Mouse (Mus musculus): ENCODE measurements at regions not wholly inside any gene's neighbourhood (a gene's known extent, or its start where the extent isn't known, plus 50 kb on each side); places are given as distances from the start of the nearest gene placed in this dataset.
"Not testable (repeated sequence)": the region's sequence is repeated elsewhere in the genome, so short reads cannot be mapped to it uniquely, and the experiment has no call there.

DNA sequence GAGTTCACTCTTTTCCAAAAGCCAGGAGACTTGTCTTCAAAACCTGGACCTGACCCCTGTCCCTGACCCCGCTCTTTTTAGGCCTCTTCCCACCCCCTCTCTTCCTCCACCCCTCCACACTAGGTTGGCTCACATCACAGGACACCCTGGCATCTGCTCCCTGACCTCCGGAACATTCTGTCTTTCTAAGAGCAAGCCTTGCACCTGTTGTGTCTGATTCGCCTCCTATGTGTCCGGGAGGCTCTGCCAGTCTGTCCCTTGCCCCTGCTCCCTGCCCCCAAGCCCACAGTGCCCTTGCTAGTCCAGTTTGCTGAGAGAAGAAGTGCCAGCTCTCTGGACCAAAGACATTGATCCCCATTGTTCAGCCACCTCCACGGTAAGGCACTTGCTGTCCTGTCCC lies 138.3 kb upstream of the Ajap1 start:
- DNase-seq = no peak

DNA sequence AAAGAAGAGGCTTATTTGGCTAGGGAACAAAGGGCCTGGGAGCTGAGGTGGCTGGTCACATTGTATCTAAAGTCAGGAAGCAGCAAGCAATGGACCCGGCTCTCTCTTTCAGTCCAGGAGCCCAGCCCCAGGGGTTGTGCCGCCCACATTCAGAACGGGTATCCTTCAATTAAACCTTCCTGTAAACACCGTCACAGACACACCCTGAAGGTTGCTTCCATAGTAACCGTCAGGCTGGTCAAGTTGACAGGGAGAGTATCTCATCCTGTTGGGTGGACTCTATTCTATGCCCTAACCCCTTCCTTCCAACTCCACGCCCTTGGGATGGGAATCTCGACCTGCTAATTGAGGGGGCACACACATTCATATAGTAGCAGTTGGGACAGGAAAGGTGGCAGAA lies 148.6 kb upstream of the Ajap1 start:
- DNase-seq = no peak

DNA sequence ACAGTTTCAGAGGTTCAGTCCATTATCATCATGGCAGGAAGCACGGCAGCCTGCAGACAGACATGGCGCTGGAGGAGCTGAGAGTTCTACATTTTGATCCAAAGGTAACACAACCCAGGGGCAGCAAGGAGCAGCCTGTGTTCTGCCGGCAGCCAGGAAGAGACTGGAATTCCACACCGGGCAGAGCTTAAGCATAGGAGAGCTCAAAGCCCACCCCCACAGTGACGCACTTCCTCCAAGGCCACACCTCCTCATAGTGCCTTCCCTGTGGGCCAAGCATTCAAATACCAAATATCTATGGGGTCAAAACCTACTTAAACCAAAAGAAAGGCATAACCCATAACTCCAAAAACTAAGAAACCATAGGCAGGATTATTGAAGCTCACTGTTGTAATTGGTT lies 149.4 kb upstream of the Ajap1 start:
- DNase-seq = no peak

DNA sequence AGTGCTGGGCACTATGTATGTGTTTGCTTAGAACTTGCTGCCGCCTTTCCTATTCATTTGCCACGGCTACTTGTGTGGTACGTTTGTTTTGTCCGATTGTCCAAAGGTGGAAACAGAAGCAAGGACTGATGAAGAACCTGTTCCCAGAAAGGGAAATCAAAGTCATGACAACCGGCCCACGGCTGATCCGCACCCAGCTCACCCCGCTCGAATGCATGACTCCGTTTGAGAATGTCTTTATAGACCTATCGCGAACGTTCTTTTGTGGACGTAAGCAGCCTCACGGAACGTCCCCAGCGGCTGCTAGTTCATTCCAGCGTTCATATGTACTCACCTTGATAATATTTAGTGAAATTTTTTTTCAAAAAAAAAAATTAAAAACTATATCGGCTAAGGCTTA lies 149.9 kb upstream of the Ajap1 start:
- no peak for DNase-seq

DNA sequence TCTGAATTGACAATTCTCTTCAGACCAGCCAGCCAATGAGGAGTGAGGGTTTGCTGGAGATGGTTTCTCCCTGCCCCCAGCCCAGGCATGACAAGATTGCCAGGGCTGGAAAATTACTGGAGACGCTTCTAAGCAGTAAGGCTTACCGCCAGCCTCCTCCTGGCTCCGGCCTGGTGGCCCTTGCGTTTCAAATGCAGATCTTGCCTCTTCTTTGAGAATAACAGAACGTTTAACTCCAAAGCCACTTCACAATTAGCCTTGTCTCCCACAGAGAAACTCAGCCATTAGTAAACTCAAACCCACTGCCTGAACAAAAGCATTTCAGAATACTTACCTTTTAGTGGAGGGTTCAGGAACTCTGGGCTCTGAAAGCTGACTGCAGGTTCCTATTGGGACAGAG lies 150.6 kb upstream of the Ajap1 start:
- peak in 1 of 2 experiments; percentile 26 for DNase-seq

DNA sequence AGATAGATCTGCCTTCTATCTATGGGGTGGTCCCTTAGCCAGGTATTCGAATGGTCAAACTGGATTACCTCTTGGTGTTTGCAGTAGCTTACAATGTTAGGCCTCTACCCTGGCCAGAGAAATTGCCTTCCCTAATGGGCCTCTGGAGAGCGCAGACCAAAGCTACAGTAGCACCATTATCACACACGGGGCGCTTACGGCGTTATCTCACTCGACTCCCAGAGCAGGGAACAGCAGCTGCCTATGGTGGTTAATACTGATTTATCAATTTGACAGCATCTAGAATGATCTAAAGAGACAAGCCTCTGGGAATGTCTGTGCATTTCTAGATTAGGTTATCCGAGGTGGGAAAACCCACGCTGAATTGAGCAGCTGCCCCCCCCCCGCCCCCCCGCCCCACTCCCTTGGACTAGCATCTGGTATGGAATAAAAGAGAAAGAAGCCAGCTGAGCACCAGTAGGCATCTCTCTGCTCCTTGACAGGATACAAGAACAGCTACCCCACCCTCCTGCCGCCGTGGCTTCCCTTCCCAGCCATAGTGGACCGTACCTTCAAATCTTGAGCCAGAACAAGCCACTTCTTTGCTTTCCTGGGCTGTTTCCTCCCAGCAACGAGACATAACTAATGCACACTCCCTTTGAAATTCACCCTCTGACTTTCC lies 151.7 kb upstream of the Ajap1 start:
- DNase-seq = no peak

DNA sequence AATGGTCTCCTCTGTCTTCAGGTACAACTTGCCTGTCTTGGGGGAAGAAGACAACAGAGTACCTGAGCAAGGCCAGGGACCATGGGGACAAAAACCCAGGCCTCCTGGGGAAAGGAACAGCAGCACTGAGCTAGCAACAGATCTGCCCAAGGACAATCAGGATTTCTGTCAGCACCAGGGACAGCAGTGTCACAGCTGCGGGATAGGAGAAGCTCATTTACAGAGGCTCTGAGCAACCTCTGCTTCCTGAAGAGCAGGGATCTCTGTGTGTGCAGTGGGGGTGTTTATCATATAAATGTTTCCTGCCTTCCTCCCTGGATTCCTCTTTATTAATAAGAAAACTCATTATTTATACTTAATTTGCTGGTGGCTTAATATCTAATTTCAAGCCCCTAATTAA lies 155.4 kb upstream of the Ajap1 start:
- DNase-seq = no peak

DNA sequence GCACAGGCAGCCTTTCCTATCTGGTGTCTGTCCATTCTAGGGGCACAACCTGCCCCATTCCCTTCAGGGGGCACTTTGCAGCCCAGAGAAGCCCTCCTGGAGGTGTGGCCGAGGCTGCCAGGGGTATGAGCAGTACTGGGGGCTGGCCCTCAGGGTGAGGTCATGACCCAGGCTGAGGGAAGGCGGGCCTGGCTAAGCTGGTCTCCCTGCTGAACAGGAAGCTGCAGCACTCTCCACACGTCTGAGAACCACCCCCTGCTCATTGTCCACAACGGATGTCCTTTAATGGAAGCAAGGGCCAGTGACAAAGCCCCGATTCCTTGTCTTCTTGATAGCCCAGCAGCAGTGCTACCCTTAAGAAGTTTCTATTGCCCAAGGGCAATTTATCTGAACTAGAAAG lies 169.2 kb upstream of the Ajap1 start:
- no peak for DNase-seq

DNA sequence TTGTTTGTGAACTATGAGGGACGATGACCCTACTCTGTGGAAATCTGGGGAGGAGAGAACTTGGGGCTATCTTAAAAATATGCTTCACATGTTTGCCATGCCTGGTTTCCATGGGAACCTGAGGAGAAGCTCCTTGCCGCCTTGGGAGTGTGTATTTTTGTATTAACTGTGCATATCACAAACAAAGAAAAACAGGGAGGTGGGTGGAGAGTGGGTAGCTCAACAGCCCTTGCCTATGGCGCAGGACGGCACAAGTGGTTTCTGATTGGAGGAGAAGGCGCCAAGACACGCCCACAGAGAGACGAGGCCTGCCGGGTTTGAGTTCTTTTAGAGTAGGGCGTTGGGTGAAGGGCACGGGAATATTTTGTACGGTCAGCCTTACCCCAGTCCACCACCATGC lies 170.2 kb upstream of the Ajap1 start:
- no peak for DNase-seq

DNA sequence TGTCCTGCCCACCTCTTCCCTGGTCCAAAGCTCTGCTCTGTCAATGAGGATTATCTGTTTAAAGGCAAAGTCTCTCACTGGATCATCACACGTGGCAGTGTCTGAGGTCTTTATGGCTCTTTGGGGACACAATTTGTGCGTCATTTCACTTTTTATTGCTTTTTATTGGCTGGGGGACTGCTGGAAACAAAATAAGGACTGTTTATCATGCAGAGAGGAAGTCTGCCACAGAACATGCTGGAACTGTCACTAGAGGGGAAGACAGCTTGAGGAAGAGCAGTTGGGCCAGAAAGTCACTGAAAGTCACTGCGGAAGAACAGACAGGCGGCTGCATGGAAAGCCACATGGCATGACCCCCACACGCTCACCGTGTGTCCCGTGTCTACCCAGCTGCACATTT lies 180.1 kb upstream of the Ajap1 start:
- no peak for DNase-seq

DNA sequence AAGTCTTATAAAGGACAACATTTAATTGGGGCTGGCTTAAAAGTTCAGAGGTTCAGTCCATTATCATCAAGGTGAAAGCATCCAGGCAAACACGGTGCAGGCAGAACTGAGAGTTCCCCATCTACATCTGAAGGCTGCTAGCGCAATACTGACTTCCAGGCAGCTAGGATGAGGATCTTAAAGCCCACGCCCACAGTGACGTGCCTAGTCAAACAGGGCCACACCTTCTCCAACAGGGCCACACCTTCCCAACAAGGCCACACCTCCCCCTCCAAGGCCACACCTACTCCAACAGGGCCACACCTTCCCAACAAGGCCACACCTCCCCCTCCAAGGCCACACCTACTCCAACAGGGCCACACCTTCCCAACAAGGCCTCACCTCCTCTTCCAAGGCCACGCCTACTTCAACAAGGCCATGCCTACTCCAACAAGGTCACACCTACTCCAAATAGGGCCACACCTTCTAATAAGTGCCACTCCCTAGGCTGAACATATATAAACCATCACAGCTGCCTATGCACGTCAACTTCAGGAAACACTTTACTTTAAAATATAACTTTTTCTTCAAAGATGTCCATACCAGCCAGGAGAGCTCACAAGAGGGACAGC lies 184.1 kb upstream of the Ajap1 start:
- not testable (repeated sequence) for DNase-seq

DNA sequence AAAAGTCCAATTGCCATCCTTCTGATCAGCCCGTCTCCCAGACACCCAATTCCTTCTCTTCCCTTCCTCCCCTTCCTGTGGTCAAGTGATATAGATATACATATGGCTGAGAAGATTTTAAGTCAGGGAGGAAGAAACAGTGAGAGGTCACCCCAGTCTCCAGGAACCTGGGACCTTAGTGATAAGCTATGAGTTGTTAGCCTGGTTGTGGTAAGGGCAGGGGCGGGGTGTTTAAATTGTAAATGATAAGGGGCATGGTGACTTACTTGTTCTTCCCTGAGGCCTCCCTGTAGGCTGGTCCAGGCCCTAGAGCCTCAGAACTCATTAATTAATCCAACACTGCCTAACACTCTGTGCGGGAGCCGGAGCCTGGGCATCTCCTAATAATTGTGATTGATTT lies 186.5 kb upstream of the Ajap1 start:
- DNase-seq = no peak

DNA sequence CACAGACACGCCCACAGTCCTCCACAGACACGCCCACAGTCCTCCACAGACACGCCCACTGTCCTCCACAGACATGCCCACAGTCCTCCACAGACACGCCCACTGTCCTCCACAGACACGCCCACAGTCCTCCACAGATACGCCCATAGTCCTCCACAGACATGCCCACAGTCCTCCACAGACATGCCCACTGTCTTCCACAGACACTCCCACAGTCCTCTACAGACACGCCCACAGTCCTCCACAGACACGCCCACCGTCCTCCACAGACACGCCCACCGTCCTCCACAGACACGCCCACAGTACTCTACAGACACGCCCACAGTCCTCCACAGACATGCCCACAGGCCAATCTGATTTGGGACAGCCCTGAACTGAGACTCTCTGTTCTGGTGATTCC lies 187.6 kb upstream of the Ajap1 start:
- DNase-seq = no peak

DNA sequence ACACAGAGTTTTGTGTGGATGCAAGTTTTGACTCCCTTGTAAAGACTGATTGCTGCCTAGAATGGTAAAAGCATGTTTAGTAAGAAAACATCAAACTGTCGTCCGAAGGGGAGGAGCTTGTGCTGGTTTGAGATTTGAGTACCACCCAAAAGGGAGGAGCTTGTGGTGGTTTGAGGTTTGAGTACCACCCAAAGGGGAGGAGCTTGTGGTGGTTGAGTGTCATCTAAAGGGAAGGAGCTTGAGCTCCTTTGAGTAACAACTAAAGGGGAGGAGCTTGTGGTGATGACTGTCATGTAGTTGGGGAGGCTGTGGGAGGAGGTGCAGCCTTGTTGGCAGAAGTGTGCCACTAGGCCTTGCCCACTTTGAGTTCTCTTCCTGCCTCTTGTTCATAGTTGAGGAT lies 192.8 kb upstream of the Ajap1 start:
- no peak for DNase-seq

DNA sequence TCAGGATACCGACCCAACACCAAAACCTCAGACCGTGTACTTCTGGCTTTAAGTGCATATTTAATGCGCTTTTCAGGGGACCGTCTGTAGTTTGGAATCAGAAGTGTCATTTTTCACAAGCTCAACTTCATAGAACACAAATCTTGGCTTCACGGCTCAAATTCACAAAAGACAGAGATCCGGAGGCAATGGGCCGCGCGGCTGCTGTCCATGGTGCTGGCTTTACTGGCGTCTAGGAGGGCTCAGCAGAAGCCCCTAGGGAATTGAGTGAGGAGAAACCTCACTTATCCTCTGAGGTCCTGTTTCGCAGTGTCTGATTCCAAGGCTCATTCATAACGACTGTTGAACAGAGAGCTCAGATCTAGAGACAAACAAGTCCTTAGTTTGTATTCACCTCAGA lies 196.5 kb upstream of the Ajap1 start:
- DNase-seq = peak in 1 of 2 experiments; percentile 27

DNA sequence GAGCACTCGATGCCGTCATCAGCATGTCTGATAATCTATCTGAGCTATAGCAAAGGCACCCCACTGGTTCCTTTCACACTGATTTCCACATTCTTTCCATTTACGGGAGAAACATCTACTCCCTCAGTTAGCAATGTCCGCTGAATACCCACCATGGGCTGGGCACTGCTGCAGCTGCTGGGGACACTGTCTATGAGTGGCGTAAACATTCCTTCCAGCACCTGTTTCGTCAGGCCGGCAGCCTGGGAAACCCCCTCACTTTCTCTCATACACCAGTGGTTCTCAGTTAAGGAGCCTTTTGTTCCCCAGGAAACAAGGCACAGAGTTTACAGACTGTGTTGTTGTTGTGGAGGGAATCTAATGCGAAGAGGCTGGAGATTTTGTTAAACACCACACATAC lies 205.8 kb upstream of the Ajap1 start:
- DNase-seq = no peak

DNA sequence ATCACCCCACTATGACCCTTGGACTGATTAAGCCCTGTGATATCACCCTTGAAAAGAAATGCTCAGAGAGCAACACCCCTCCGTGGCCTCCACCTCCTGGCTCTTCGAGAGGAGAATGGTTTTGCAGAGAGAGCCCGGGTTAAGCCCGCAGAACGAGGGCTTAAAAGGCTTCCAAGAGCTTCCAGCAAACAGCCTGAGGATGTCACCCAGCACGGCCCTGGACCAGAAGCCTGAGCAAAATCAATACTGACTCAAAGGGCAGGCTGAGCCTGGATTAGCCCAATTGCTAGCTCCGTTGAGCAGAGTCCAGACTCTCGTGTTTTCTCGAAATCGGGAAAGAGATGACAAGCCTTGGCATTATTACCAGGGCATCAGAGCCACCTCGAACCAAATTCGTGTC lies 211.3 kb upstream of the Ajap1 start:
- no peak for DNase-seq

DNA sequence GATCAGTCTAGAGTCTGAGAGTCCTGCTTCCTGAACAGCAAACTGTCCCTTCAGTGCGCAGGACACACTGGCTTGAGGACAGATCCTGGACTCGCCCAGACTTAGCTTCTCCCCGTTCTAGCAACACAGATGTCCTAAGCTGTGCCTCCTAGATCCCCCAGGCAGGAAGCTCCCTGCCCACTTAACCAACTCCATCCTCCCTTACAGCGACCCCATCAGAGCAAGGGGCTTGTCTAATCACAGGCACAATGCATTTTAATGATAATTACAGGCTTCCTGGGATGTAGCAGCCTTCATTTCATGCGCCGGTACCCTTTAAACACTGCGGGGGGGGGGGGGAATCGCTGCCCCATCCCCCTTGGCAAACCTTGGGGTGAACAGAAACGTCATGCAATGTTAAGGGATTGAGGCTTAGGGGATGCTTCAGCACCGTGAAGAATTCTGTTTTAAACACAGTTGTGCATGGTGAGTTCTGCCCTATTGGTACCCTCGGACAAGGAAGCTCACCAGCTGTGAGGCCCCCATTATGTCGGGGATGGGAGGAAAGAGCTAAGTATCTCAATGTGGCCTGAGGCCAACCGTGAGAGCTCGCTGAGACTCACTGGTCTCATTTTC lies 213.9 kb upstream of the Ajap1 start:
- DNase-seq = no peak

DNA sequence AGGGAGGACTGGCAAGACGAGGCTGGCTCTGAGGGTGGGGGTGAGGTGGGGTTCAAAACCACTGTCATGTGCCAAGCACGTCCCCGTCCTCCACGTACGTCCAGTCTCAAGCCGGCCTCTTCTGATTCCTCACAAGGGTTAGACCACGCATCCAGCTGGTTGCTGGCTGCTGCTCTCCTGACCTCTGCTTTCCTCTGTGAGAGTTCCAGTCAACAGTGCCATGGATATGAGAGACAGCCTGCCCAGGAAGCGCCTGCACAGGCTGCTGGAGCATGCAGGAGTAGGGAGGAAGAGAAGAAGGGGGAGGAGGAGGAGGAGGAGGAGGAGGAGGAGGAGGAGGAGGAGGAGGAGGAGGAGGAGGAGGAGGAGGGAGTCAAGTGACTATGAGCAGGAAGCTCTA lies 224.6 kb upstream of the Ajap1 start:
- no peak for DNase-seq

DNA sequence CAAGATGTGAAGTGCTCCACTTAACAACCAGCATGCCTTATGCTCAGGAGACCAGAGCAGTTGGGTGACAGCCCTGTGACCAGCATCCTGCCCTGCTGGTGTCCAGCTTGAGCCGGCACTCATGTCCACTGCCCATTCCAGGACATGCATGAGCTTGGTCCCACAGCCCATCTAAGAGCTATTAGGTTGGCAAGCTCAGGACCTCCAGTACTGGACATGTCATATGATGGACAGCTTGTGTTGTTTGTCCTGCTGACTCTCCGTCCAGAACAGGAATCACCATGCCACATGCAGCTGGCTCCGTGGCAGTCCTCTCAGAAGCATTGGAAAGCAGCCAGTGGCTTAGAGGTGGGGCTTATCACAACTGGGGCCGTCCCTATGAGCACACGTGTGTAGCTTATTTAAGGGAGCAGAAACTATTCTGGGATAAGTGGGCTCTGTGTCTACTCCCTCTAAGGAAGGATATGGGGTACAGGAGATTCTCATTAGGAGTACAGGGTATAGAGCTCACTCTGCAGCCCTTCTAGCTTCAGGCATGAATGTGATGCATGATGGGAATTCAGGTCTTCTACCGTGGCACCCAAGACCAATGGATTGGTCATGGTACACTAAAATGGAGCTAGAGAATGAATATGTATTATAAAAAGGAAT lies 232.5 kb upstream of the Ajap1 start:
- peak; percentile 48 to 56 for DNase-seq

DNA sequence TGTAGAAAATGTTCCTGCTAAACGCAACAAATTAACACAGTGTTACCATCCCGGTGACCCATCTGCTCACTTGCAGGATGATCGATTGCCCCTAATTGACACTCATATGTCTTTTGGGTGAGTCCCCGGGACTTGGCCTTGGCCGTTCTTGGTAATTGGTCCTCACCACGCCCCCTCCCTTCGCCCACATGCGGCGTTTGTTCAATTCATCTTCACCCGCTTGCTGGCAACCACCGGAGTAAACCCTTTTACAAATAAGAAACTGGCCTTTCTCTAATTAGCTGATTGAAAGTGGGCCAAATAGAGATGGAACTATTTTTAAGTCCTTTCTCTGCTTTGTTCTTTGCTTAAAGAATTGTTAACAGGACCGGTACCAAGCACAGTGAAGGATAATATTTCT lies 234.7 kb upstream of the Ajap1 start:
- peak; percentile 26 to 47 for DNase-seq

DNA sequence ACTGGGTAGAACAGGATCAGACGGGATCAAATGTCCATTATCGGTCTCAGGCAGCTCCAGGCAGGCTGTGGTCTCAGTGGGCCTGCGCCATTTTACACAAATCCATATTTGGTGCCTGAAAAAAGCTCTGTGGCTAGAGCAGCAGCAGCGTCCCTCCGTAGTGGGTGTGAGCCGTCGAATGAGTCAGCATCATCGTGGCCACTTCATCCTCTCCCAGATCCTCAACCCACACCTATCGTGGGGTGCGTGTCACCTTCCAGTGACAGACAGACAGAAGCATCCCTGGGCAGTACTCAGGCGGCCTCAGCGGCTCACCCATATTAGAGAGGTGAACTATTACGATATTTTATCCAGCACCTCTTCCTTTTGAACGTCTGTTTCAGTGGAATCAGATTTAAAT lies 233.0 kb upstream of the A430005L14Rik start:
- no peak for DNase-seq

DNA sequence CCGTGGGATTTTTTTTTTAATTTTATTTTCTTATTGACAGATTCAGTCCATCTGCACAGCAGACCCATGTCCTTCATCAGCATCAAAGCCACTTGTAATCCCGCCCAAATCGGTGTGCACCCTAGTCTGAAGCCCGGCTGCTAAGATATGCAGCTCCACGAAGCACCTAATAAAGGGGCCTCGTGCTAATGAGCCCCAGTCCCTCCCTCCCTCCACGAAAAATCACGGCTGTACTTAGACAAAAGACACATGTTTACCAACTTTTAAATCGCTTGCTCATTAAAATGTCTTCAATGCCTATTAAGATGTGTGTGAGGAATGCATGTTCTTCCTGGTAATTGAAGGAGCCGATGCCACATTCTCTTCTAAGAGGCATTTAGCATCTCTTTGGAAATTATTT lies 229.8 kb upstream of the A430005L14Rik start:
- DNase-seq = no peak

DNA sequence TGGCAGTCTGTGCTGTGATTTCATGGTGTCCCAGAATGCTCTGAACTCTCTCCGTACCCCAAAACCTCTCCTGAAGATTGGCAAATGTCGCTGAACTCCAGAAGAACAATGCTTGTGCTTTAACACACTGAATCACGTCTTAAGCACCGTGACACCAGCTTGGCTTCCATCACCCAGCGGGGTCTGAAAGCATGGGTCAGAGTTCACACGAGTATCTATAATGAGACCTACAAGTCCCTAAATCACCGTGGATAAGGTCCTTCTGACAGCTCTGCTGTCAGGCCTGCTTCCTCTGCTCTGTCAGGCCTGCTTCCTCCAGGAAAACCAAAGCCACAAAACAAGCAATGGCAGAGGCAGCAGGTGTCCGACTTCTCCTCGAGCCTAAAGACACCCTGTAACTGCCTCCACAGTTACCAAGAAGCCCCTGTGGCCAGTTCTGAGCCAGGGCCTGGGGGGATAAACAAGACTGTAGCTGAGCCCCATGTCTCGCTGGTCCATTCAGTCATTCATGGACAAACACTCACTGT lies 229.1 kb upstream of the A430005L14Rik start:
- DNase-seq = no peak
